Mouse (Mus musculus) CD8-positive naive resting alpha-beta T cell, adult 2 months (primary cell): ENCODE results near the gene Gm49450.
"Not testable (repeated sequence)": the region's sequence is repeated elsewhere in the genome, so short reads cannot be mapped to it uniquely, and the experiment has no call there.

Source experiments
- DNase-seq, 2 experiments: peaks; one replicate each; pipeline ENCODE4 v3.0.0; 2022; ENCODE audit warnings: low read depth in 2 of 2, low spot score in 2 of 2

Gm49450 gene

GRCm38 (mm10) chr15:98928598-98929240, 24.6 kb downstream of the Gm49450 start:
- peak in 1 of 2 experiments; percentile 16 for DNase-seq

DNA sequence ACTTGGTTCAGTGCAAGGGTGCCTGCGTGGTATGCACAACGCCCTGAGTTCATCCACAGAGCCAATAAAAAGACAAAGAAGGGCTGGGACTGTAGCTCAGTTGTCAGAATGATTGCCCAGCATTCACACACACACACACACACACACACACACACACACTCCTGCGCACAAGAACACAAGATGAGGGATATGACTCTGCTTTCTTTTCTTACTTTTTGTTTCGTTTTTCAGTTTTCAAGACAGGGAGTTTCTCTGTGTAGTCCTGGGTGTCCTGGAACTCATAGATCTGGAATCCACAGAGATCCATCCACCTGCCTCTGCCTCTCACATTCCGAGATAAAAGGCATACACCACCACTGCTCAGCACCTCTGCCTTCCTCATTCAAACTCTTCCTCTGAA, 25.8 kb downstream of the Gm49450 start:
- no peak for DNase-seq

GRCm38 (mm10) chr15:98924682-98925081, 28.7 kb downstream of the Gm49450 start:
- DNase-seq: no peak

DNA sequence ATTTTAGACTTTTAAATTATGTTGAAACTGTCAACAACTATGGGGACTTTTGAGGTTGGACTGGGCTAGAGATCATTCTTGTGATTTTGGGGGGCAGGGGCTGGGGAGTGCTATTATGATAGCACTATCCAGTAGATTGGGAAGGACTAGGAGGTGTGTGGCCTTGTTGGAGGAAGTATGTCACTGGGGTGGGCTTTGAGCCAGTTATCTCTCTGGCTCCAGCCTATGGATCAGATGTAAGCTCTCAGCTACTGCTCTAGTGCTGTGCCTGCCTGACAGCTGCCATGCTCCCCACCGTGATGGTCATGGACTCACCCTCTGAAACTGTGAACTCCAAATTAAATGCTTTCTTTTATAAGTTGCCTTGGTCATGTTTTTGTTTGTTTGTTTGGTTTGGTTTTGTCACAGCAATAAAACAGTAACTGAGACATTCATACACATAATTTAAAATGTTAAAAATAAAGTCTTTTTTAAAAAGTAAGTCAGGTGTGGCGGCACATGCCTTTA, 30.3 kb downstream of the Gm49450 start:
- DNase-seq: no peak

DNA sequence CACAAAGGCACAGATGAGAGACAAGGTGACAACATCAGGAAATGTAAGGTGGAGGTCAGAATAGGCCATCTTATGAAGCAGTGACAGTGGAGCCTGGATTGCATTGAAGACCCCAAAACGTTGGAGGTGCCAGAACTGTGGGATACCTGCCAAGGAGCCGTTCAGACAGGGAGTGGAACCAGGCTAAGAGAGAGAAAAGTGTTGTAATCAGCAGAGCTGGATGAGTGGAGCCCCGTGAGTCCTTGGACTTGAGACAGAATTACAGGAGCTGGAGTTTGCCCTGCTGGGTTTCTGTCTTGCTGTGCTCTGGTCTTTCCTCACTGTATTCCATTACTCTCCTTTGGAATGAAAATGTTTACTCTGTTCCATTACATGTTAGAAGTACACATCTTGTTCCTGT, 30.8 kb downstream of the Gm49450 start:
- DNase-seq: no peak

GRCm38 (mm10) chr15:98921510-98921909, 31.8 kb downstream of the Gm49450 start:
- no peak for DNase-seq

DNA sequence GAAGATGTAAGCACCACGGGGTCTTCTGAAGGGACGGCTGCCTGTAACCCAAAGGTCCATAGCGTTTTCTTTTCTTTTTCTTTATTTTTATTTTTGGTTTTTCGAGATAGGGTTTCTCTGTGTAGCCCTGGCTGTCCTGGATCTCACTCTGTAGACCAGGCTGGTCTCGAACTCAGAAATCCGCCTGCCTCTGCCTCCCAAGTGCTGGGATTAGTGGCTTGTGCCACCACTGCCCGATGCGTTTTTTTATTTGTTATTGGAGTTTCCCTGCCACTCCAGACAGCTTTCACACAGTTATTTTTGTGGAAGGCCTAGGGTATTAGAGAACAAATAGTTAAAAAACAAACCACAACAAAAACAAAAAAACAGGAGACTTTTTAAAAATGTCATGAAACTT, 34.9 kb downstream of the Gm49450 start:
- not testable (repeated sequence) for DNase-seq

DNA sequence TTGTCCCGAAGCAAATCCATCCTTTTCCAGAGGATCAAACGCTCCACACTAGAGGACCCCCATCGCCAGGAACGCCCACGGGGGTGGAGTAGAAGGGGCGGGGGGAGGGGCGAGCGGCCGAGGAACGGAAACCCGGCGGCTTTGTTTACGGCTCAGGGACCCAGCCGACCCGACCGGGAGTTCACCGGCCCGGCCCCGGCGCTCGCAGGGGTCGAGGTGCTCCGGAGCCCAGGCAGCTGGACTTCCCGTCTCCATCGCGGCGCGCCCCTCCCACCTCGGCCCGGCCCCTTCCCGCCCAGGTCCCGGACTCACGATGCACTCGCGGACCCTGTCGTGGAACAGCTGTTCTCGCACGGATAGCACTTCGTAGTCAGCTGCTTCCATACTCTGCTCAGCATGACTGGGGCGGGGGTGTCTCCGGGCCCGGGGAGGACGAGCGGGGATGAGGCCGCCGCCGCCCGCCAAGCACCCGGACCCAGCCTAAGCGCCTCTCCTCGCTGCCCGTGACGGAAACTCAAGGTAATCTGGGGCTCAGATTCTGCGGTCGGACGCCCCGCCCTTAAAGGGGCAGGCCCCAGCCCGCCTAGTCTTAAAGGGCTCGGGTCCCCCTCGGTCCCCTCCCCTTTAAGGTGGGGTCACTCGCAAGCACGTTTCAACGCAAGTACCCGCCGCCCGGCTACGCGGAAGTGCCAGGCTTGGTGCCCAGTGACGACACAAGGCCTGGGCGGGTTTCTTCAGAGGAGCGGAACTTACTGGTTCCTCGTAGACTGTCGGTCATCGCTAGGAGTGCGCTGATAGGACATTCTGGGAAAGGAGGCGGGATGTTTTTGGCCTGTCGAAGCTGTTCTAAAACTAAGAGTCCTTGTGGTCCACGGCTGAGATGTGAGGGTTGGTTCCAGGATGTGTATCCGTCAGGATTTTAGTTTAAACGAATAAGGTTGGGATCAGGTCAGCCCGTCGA, 35.5 kb downstream of the Gm49450 start, which contains the start of gene Lmbr1l:
Gene Lmbr1l, minus strand, starts transcription at position 694 of the 961 bp plus-strand sequence.
- DNase-seq: peak; percentile 97 to 98

DNA sequence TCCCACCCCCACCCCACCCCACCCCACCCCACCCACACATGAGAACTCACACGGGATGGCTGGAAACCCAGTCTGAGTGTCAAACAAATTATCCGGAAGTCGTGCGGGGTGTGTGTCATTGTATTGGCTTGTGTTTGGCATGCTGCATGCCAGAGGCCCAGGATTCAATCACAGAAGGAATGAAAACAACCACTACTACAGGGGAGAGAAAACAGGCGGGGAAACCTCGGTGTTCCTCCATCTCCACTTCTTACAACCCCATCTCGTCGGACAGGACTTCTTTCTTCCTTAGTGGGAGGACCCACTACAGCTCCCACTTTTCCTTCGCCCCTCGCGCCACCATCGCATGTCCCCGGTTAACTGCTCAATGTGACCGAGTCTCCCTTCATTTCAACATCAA, 36.3 kb downstream of the Gm49450 start:
- no peak for DNase-seq

GRCm38 (mm10) chr15:98916016-98916415, 37.3 kb downstream of the Gm49450 start:
- DNase-seq: no peak

- no peak for DNase-seq
Observed at GRCm38 (mm10) chr15:98914903-98915302, 38.4 kb downstream of the Gm49450 start.

DNA sequence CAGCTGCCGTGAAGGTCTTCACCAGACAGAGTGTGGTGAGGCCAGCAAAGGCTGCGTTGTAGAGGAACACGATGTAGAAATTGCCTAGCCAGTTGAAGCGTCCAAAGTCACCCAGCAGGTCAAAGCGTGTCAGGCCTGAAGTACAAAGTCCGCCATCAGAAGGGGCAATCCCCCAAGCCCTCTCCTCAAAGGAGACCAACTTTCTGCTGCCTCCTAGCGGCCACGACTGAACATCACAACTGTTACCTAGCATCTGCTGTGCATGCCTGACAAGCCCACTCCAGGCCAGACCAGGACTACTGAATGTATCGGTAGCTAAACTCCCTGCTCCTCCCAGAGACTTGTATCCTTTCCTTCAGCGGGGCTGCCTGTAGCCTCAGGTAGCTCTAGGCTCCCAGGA, 48.7 kb downstream of the Gm49450 start:
- DNase-seq: no peak

DNA sequence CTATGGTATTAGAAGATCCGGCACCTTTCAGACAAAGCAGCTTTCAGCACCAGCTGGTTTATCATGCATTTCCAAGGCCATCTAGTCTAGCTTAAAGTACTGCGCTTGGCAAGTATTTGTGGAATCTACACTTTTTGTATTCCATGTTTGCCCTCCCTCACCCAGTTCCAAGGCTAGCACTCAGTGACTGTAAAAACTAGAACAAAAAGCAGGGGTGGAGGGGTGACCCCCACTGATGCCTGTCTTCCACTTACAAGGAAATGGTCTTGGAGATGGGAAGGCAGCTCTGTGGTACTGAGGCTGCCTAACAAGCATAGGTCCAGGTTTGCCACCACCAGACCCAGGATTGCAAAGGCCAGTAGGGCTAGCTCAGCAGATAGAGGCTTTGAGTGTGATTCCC, 50.8 kb downstream of the Gm49450 start:
- no peak for DNase-seq

GRCm38 (mm10) chr15:98901530-98901929, 51.8 kb downstream of the Gm49450 start:
- DNase-seq: no peak

GRCm38 (mm10) chr15:98897928-98898800, 55.2 kb downstream of the Gm49450 start, which contains the start of gene Dhh:
Dhh (minus strand) TSS chr15:98898540.
- no peak for DNase-seq

DNA sequence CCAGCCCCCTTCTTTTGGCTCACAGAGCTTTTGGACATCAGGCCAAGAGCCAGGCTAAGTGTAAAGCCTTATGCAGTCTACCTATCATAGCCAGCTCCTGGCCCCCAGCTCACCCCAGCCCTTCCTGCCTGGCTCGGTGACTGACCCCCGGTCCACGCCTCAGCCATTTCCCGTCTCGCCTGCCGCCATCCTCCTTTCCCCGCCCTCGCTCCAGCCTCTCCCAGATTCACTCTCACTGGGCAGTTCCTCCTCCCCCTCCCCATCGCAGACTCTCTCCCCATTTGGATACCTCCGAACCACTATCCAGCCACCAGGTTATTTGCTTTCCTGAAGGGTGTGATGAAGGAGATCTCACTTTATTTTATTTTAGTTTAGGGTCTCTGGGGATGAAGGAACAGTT, 55.9 kb downstream of the Gm49450 start:
- no peak for DNase-seq

- no peak for DNase-seq
Observed at GRCm38 (mm10) chr15:98895635-98896589, 57.4 kb downstream of the Gm49450 start.

GRCm38 (mm10) chr15:98894746-98895634, 58.4 kb downstream of the Gm49450 start:
- no peak for DNase-seq
